Mouse (Mus musculus): ENCODE measurements around the gene 4930430F08Rik. TPM values are rescaled to one million over a fixed set of nuclear protein-coding genes. Genes with fewer than 3 reads are reported as not detected.

The 4930430F08Rik gene
- 36.6 and 44.5 TPM in 2 replicates for polyA plus RNA-seq (2012; rRNA removed)

- WGBS = 84% methylated on average over 1 of the region's 1 CpGs
- H3K27ac ChIP-seq (ENCODE audit: insufficient read depth, low read length) = no peak within 1 kb of the TSS
- no peak for DNase-seq
- H3K27me3 ChIP-seq (ENCODE audit: control insufficient read depth, insufficient read depth, low read length) = no peaks in the 10 kb centered on the region
- TF ChIP-seq CTCF (IDR thresholded peaks at IDR 0.05; ENCODE audit: borderline replicate concordance, insufficient read depth, low read depth, low read length) (no peak), POLR2A (IDR thresholded peaks at IDR 0.05; ENCODE audit: borderline replicate concordance, insufficient read depth, low read length) (no peak)
- H3K4me3 ChIP-seq (replicated peaks; ENCODE audit: insufficient read depth, low read depth, low read length) = peak within 1 kb of the TSS; percentile 82
- H3K4me1 ChIP-seq (ENCODE audit: control insufficient read depth, insufficient read depth, low read length) = peaks cover 3% of the 10 kb centered on the region; the same call in 1 of the 2 replicates
These were observed at the start of gene 4930430F08Rik, which contains the start of gene 1700017N19Rik for GRCm38 (mm10) chr10:100590323-100590722. 4930430F08Rik (minus strand) TSS chr10:100590423. 1700017N19Rik (plus strand) TSS chr10:100590484.

DNA sequence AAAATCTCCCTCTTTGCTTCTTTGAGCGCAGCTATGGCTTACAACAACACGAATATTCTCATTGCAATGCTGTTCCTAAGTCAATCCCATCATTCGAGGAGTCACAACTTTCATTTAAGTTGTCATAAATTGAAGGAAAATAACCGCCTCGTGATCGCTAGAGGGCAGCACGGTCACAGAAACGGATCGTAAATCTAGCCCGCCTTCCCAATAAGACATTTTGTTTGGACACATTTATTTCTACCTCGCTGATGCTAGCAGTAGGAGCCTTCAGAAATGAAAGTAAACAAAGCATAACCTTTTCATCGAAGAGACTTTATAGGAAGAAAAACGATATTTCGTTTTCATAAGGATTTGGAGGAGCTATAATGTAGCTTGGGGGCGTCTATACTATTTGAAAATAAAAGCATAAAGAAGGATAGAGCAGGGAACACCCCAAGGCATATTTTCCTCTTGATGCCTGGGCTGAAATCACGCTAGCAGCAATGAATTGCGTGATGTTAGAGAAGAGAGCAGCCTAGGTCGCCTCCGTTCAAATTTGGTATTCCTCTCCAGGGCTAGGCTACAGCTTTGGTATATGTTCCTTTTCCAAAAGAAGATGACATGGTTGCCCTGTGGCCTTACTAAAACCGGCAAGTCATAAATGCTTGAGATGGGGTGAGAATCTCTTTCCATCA, 39.7 kb upstream of the 4930430F08Rik start:
- Histone ChIP-seq H3K27me3 (ENCODE audit: control insufficient read depth, insufficient read depth, low read length) (no peaks in the 10 kb centered on the region; the same call in 1 of the 2 replicates), H3K4me3 (replicated peaks; ENCODE audit: insufficient read depth, low read depth, low read length) (no peak overlapping the region), H3K27ac (ENCODE audit: insufficient read depth, low read length) (peak overlapping the region; percentile 15; the same call in 1 of the 2 replicates), H3K4me1 (ENCODE audit: control insufficient read depth, insufficient read depth, low read length) (no peaks in the 10 kb centered on the region)
- no peak for TF ChIP-seq POLR2A (IDR thresholded peaks at IDR 0.05; ENCODE audit: borderline replicate concordance, insufficient read depth, low read length)
- peak; percentile 73; the same call in 1 of the 2 replicates for TF ChIP-seq CTCF (IDR thresholded peaks at IDR 0.05; ENCODE audit: borderline replicate concordance, insufficient read depth, low read depth, low read length)
- 8% methylated on average over 20 of the region's 20 CpGs for WGBS
- peak; percentile 52 to 58 for DNase-seq

DNA sequence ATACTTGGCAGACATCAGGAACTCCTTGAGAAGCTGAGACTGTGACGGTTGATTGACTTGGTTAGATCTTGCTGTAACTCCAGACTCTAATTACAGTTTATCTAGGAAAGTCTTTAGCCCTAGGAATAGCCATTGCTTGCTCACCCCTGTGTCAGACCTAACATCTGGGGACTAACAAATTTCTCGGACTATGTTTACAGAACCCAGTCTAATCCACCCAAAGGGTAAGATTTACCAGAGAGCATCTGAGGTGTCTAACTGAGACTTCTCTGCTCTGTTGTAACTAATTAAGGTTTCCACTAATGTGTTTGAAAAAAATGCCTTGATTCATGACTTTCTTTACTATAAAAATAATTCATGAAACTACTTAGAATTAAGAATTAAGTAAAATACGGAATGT, 32.3 kb upstream of the 4930430F08Rik start:
- 89% methylated on average over 3 of the region's 3 CpGs for WGBS
- Histone ChIP-seq H3K27ac (ENCODE audit: insufficient read depth, low read length) (no peak overlapping the region), H3K4me1 (ENCODE audit: control insufficient read depth, insufficient read depth, low read length) (peaks cover 5% of the 10 kb centered on the region; the same call in 1 of the 2 replicates), H3K4me3 (replicated peaks; ENCODE audit: insufficient read depth, low read depth, low read length) (no peak overlapping the region), H3K27me3 (ENCODE audit: control insufficient read depth, insufficient read depth, low read length) (no peaks in the 10 kb centered on the region; the same call in 1 of the 2 replicates)
- DNase-seq = no peak
- no peak for TF ChIP-seq POLR2A (IDR thresholded peaks at IDR 0.05; ENCODE audit: borderline replicate concordance, insufficient read depth, low read length)
- TF ChIP-seq CTCF (IDR thresholded peaks at IDR 0.05; ENCODE audit: borderline replicate concordance, insufficient read depth, low read depth, low read length) = no peak

- 95% methylated on average over 12 of the region's 12 CpGs for WGBS
- Histone ChIP-seq H3K27me3 (ENCODE audit: control insufficient read depth, insufficient read depth, low read length) (no peaks in the 10 kb centered on the region), H3K27ac (ENCODE audit: insufficient read depth, low read length) (no peak overlapping the region), H3K4me1 (ENCODE audit: control insufficient read depth, insufficient read depth, low read length) (peaks cover 5% of the 10 kb centered on the region; the same call in 1 of the 2 replicates), H3K4me3 (replicated peaks; ENCODE audit: insufficient read depth, low read depth, low read length) (no peak overlapping the region)
- TF ChIP-seq CTCF (IDR thresholded peaks at IDR 0.05; ENCODE audit: borderline replicate concordance, insufficient read depth, low read depth, low read length) (no peak), POLR2A (IDR thresholded peaks at IDR 0.05; ENCODE audit: borderline replicate concordance, insufficient read depth, low read length) (no peak)
- no peak for DNase-seq
These were observed 29.8 kb upstream of the 4930430F08Rik start for GRCm38 (mm10) chr10:100620040-100620439.

- no peaks in the 10 kb centered on the region for H3K27me3 ChIP-seq (ENCODE audit: control insufficient read depth, insufficient read depth, low read length)
- H3K4me1 ChIP-seq (ENCODE audit: control insufficient read depth, insufficient read depth, low read length) = peaks cover 5% of the 10 kb centered on the region; the same call in 1 of the 2 replicates
- peak; percentile 45 to 69 for DNase-seq
- no peak for TF ChIP-seq CTCF (IDR thresholded peaks at IDR 0.05; ENCODE audit: borderline replicate concordance, insufficient read depth, low read depth, low read length)
- no peak for TF ChIP-seq POLR2A (IDR thresholded peaks at IDR 0.05; ENCODE audit: borderline replicate concordance, insufficient read depth, low read length)
- 29% methylated on average over 7 of the region's 7 CpGs for WGBS
- H3K27ac ChIP-seq (ENCODE audit: insufficient read depth, low read length) = no peak overlapping the region
- no peak overlapping the region for H3K4me3 ChIP-seq (replicated peaks; ENCODE audit: insufficient read depth, low read depth, low read length)
These were observed 29.3 kb upstream of the 4930430F08Rik start for GRCm38 (mm10) chr10:100619474-100619873.

DNA sequence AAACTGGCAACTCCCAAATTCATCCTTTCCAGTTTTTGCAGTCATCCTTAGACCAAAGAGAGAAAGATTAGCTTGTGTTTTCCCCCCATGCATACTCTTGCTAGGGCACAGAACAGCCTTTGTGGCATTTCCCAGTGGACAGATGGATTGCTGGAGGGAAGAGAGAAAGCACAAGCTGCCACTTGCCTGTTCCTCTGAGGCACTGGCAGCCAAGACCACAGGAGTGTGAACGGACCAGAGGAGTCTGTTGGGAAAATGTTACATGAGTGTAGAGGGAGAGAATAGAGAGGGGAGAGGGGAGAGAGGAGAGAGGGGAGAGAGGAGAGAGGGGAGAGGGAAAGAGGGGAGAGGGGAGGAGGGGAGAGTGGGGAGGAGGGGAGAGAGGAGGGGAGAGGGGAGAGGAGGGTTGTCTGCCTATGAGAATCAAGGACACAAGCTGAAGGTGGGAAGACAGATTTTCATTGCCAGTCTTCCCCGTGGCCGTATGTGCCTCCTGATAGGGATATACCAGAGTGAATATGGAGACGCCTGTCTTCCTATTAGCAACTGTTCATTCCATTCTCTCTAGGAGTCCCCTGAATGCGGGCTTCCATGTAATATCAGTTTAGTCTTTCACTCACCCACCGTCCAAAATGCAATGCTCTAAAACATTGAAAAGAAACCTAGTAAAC, 27.1 kb upstream of the 4930430F08Rik start:
- WGBS = 12% methylated on average over 6 of the region's 6 CpGs
- TF ChIP-seq POLR2A (IDR thresholded peaks at IDR 0.05; ENCODE audit: borderline replicate concordance, insufficient read depth, low read length) = no peak
- no peak for TF ChIP-seq CTCF (IDR thresholded peaks at IDR 0.05; ENCODE audit: borderline replicate concordance, insufficient read depth, low read depth, low read length)
- DNase-seq = peak; percentile 57 to 82
- H3K4me1 ChIP-seq (ENCODE audit: control insufficient read depth, insufficient read depth, low read length) = peaks cover 5% of the 10 kb centered on the region; the same call in 1 of the 2 replicates
- H3K4me3 ChIP-seq (replicated peaks; ENCODE audit: insufficient read depth, low read depth, low read length) = no peak overlapping the region
- no peak overlapping the region for H3K27ac ChIP-seq (ENCODE audit: insufficient read depth, low read length)
- no peaks in the 10 kb centered on the region for H3K27me3 ChIP-seq (ENCODE audit: control insufficient read depth, insufficient read depth, low read length)

DNA sequence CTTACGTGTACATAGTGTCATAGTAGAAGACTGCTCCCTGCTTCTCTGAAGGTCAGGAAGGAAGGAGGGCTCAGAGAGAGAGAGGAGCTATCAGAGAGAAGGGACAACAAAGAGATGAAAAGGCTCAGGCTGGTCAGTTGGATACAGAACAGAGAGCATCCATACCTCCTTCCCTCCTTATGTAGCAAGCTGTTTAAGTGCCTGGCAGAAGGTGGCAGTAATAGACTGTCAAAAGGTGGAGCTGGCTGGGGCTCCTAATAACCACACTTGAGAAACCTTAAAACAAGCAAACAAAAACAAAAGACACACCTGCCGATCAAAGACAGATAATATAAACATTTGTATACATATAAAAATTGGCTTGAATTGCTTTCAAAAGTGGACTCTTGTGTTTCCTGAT, 14.0 kb upstream of the 4930430F08Rik start:
- peak; percentile 69 for TF ChIP-seq CTCF (IDR thresholded peaks at IDR 0.05; ENCODE audit: borderline replicate concordance, insufficient read depth, low read depth, low read length)
- TF ChIP-seq POLR2A (IDR thresholded peaks at IDR 0.05; ENCODE audit: borderline replicate concordance, insufficient read depth, low read length) = no peak
- Histone ChIP-seq H3K27me3 (ENCODE audit: control insufficient read depth, insufficient read depth, low read length) (no peaks in the 10 kb centered on the region), H3K4me3 (replicated peaks; ENCODE audit: insufficient read depth, low read depth, low read length) (no peak overlapping the region), H3K27ac (ENCODE audit: insufficient read depth, low read length) (no peak overlapping the region), H3K4me1 (ENCODE audit: control insufficient read depth, insufficient read depth, low read length) (no peaks in the 10 kb centered on the region)
- peak; percentile 22 to 33 for DNase-seq
- 58% methylated on average over 2 of the region's 2 CpGs for WGBS

Data from cerebellum, adult 2 months (tissue).